Mouse (Mus musculus): ENCODE data around the gene Szt2. TPM values are rescaled to one million over a fixed set of nuclear protein-coding genes. Genes with fewer than 3 reads are reported as not detected.

The Szt2 gene
- polyA plus RNA-seq, 1 experiment from 2014 or later, result 5.8 TPM

DNA sequence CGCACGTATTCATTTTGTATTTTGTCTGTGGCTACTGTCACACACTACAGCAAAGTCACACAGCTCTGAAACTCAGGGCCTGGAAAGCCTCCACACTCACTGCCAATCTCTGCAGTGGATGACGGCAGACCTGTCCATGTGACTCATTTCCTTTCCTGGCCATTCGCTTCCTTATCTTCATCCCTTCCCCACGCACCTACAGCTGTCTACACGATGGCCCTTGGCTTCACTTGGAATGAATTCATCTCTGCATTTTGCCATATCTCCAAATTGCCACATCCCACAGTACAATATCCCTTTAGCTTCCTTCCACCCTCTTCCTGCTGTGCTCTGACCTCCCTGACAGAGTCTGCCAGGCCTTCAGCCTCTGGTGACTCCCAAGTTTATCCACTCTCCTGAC, 14.6 kb downstream of the Szt2 start:
- Histone ChIP-seq H3K4me3 (ENCODE audit: low read length) (no peak overlapping the region), H3K36me3 (ENCODE audit: control insufficient read depth, insufficient read depth, low read length) (peaks cover 50% of the 10 kb centered on the region), H3K4me1 (replicated peaks; ENCODE audit: control insufficient read depth, insufficient read depth, low read length) (0 out of 2 replicates have a peak, but pooled peaks cover 2% of the 10 kb centered on the region), H3K27ac (ENCODE audit: low read length) (no peak overlapping the region), H3K4me2 (ENCODE audit: low read depth, low read length) (no peak overlapping the region), H3K27me3 (ENCODE audit: control insufficient read depth, insufficient read depth, low read depth, low read length) (no peaks in the 10 kb centered on the region), H3K9ac (ENCODE audit: low read length) (no peak overlapping the region), H3K9me3 (ENCODE audit: control insufficient read depth, low read length) (no peaks in the 10 kb centered on the region)
- 80% methylated on average over 6 of the region's 6 CpGs for WGBS
- ATAC-seq (ENCODE audit: low read depth), result no peak

DNA sequence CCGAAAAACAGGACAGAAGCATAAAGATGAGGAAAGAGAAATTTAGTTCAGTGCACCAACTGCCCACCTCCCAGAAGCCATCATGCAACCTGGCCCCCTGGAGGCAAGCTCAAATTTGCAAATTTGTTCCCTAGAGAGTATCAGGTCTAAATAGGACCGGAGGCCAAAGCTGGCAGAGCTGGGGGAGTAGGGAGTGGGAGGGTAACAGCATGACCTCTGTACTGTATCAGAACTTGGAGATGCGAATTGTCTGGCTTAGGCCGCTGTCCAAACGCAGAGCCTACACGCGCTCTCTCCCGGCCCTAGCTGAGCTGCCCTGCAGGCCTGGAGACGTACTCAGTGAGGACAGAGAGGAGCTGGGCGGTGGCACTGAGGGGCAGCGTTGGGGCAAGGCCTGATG, 18.9 kb downstream of the Szt2 start:
- WGBS, result 92% methylated on average over 11 of the region's 11 CpGs
- Histone ChIP-seq H3K36me3 (ENCODE audit: control insufficient read depth, insufficient read depth, low read length) (peaks cover 59% of the 10 kb centered on the region), H3K9ac (ENCODE audit: low read length) (no peak overlapping the region), H3K27me3 (ENCODE audit: control insufficient read depth, insufficient read depth, low read depth, low read length) (no peaks in the 10 kb centered on the region), H3K4me2 (ENCODE audit: low read depth, low read length) (no peak overlapping the region), H3K4me3 (ENCODE audit: low read length) (no peak overlapping the region), H3K27ac (ENCODE audit: low read length) (no peak overlapping the region), H3K4me1 (replicated peaks; ENCODE audit: control insufficient read depth, insufficient read depth, low read length) (0 out of 2 replicates have a peak, but pooled peaks cover 2% of the 10 kb centered on the region), H3K9me3 (ENCODE audit: control insufficient read depth, low read length) (no peaks in the 10 kb centered on the region)
- no peak for ATAC-seq (ENCODE audit: low read depth)

DNA sequence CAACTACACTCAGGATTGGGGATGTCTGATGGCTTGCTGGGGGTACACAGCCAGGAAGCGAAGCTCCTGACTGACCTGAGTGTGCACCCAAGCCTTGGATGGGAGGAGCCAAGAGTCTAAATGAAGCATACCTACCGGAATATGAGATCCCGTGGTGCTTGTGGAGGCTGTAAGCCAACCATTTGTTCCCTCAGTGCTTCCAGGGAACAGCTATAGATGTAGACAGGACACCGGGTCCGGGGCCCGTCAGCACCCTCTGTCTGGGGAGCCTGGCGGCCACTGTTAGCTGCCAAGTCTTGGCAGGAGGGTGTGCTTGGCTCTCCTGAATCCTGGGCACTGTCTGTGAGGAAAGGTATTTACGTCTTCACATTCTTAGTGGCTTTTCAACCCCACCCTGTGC, 21.8 kb downstream of the Szt2 start:
- no peaks in the 10 kb centered on the region for H3K9me3 ChIP-seq (ENCODE audit: control insufficient read depth, low read length)
- no peak overlapping the region for H3K4me3 ChIP-seq (ENCODE audit: low read length)
- H3K4me2 ChIP-seq (ENCODE audit: low read depth, low read length), result no peak overlapping the region
- H3K27ac ChIP-seq (ENCODE audit: low read length), result no peak overlapping the region
- ATAC-seq (ENCODE audit: low read depth), result no peak
- H3K36me3 ChIP-seq (ENCODE audit: control insufficient read depth, insufficient read depth, low read length), result peaks cover 62% of the 10 kb centered on the region
- H3K9ac ChIP-seq (ENCODE audit: low read length), result no peak overlapping the region
- H3K27me3 ChIP-seq (ENCODE audit: control insufficient read depth, insufficient read depth, low read depth, low read length), result no peaks in the 10 kb centered on the region
- WGBS, result 87% methylated on average over 8 of the region's 8 CpGs
- H3K4me1 ChIP-seq (replicated peaks; ENCODE audit: control insufficient read depth, insufficient read depth, low read length), result no peaks in the 10 kb centered on the region

GRCm38 (mm10) chr4:118383271-118383670, 25.8 kb downstream of the Szt2 start:
- H3K9ac ChIP-seq (ENCODE audit: low read length), result no peak overlapping the region
- H3K4me1 ChIP-seq (replicated peaks; ENCODE audit: control insufficient read depth, insufficient read depth, low read length), result no peaks in the 10 kb centered on the region
- no peak for ATAC-seq (ENCODE audit: low read depth)
- no peaks in the 10 kb centered on the region for H3K9me3 ChIP-seq (ENCODE audit: control insufficient read depth, low read length)
- H3K4me3 ChIP-seq (ENCODE audit: low read length), result no peak overlapping the region
- H3K27ac ChIP-seq (ENCODE audit: low read length), result no peak overlapping the region
- 89% methylated on average over 7 of the region's 7 CpGs for WGBS
- peaks cover 46% of the 10 kb centered on the region for H3K36me3 ChIP-seq (ENCODE audit: control insufficient read depth, insufficient read depth, low read length)
- no peaks in the 10 kb centered on the region for H3K27me3 ChIP-seq (ENCODE audit: control insufficient read depth, insufficient read depth, low read depth, low read length)
- H3K4me2 ChIP-seq (ENCODE audit: low read depth, low read length), result no peak overlapping the region

DNA sequence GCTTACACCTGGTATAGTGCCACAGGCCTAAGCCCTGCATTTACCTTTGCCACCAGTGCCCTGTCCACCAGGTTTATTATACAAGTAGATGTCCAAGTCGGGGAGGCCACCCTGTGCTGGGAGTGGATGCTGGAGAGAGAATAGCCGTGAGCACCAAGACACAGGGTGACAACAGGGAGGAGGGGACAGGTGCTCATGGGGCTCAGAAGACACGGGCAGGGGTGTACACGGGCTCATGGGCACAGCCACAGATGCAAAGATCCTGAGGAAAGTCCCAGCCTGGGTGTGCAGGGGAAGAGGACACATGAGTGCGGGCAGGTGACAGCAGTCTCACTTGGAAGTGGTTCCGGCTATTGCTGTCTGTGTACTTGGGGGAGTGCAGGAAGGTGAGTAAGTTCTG, 33.1 kb downstream of the Szt2 start:
- Histone ChIP-seq H3K9ac (ENCODE audit: low read length) (no peak overlapping the region), H3K27me3 (ENCODE audit: control insufficient read depth, insufficient read depth, low read depth, low read length) (no peaks in the 10 kb centered on the region), H3K27ac (ENCODE audit: low read length) (no peak overlapping the region), H3K4me2 (ENCODE audit: low read depth, low read length) (no peak overlapping the region), H3K4me3 (ENCODE audit: low read length) (no peak overlapping the region), H3K9me3 (ENCODE audit: control insufficient read depth, low read length) (no peaks in the 10 kb centered on the region), H3K36me3 (ENCODE audit: control insufficient read depth, insufficient read depth, low read length) (peaks cover 63% of the 10 kb centered on the region), H3K4me1 (replicated peaks; ENCODE audit: control insufficient read depth, insufficient read depth, low read length) (no peaks in the 10 kb centered on the region)
- no peak for ATAC-seq (ENCODE audit: low read depth)
- WGBS, result 90% methylated on average over 6 of the region's 6 CpGs

GRCm38 (mm10) chr4:118371822-118372221, 37.3 kb downstream of the Szt2 start:
- H3K9me3 ChIP-seq (ENCODE audit: control insufficient read depth, low read length), result no peaks in the 10 kb centered on the region
- no peak for ATAC-seq (ENCODE audit: low read depth)
- no peaks in the 10 kb centered on the region for H3K27me3 ChIP-seq (ENCODE audit: control insufficient read depth, insufficient read depth, low read depth, low read length)
- H3K36me3 ChIP-seq (ENCODE audit: control insufficient read depth, insufficient read depth, low read length), result peaks cover 53% of the 10 kb centered on the region
- H3K9ac ChIP-seq (ENCODE audit: low read length), result no peak overlapping the region
- no peak overlapping the region for H3K4me2 ChIP-seq (ENCODE audit: low read depth, low read length)
- WGBS, result 89% methylated on average over 13 of the region's 13 CpGs
- H3K27ac ChIP-seq (ENCODE audit: low read length), result no peak overlapping the region
- H3K4me3 ChIP-seq (ENCODE audit: low read length), result no peak overlapping the region
- H3K4me1 ChIP-seq (replicated peaks; ENCODE audit: control insufficient read depth, insufficient read depth, low read length), result no peaks in the 10 kb centered on the region

GRCm38 (mm10) chr4:118368616-118369015, 40.5 kb downstream of the Szt2 start:
- 68% methylated on average over 3 of the region's 3 CpGs for WGBS
- Histone ChIP-seq H3K9ac (ENCODE audit: low read length) (no peak overlapping the region), H3K4me1 (replicated peaks; ENCODE audit: control insufficient read depth, insufficient read depth, low read length) (no peaks in the 10 kb centered on the region), H3K36me3 (ENCODE audit: control insufficient read depth, insufficient read depth, low read length) (peaks cover 45% of the 10 kb centered on the region), H3K4me2 (ENCODE audit: low read depth, low read length) (no peak overlapping the region), H3K27me3 (ENCODE audit: control insufficient read depth, insufficient read depth, low read depth, low read length) (no peaks in the 10 kb centered on the region), H3K9me3 (ENCODE audit: control insufficient read depth, low read length) (no peaks in the 10 kb centered on the region), H3K27ac (ENCODE audit: low read length) (no peak overlapping the region), H3K4me3 (ENCODE audit: low read length) (no peak overlapping the region)
- no peak for ATAC-seq (ENCODE audit: low read depth)

DNA sequence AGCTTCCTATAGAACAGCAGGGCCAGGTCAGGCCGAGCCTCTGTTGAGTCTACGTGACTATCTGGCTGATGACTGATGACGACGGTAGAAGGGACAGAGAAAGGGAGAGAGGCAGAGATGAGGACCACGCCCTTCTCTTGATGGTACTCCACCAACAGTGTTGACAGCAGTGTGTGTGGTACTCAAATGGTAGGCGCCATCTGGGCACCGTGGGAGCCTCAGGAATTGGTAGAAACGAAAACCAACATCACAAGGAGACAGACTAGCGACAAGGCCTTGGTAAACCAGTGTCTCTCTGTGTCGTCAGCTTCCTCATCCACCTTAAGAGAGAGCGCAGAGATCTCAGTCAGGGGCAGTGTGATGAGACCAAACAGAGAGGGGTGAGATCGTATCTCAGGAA, 41.5 kb downstream of the Szt2 start:
- peaks cover 41% of the 10 kb centered on the region for H3K36me3 ChIP-seq (ENCODE audit: control insufficient read depth, insufficient read depth, low read length)
- H3K9me3 ChIP-seq (ENCODE audit: control insufficient read depth, low read length), result no peaks in the 10 kb centered on the region
- H3K9ac ChIP-seq (ENCODE audit: low read length), result no peak overlapping the region
- H3K4me3 ChIP-seq (ENCODE audit: low read length), result no peak overlapping the region
- H3K4me1 ChIP-seq (replicated peaks; ENCODE audit: control insufficient read depth, insufficient read depth, low read length), result no peaks in the 10 kb centered on the region
- no peak overlapping the region for H3K4me2 ChIP-seq (ENCODE audit: low read depth, low read length)
- H3K27me3 ChIP-seq (ENCODE audit: control insufficient read depth, insufficient read depth, low read depth, low read length), result no peaks in the 10 kb centered on the region
- WGBS, result 81% methylated on average over 12 of the region's 12 CpGs
- no peak overlapping the region for H3K27ac ChIP-seq (ENCODE audit: low read length)
- ATAC-seq (ENCODE audit: low read depth), result no peak

GRCm38 (mm10) chr4:118365991-118366390, 43.1 kb downstream of the Szt2 start:
- H3K4me1 ChIP-seq (replicated peaks; ENCODE audit: control insufficient read depth, insufficient read depth, low read length), result no peaks in the 10 kb centered on the region
- no peaks in the 10 kb centered on the region for H3K9me3 ChIP-seq (ENCODE audit: control insufficient read depth, low read length)
- peaks cover 30% of the 10 kb centered on the region for H3K36me3 ChIP-seq (ENCODE audit: control insufficient read depth, insufficient read depth, low read length)
- WGBS, result 81% methylated on average over 14 of the region's 14 CpGs
- no peak overlapping the region for H3K4me3 ChIP-seq (ENCODE audit: low read length)
- H3K27ac ChIP-seq (ENCODE audit: low read length), result no peak overlapping the region
- no peaks in the 10 kb centered on the region for H3K27me3 ChIP-seq (ENCODE audit: control insufficient read depth, insufficient read depth, low read depth, low read length)
- no peak for ATAC-seq (ENCODE audit: low read depth)
- no peak overlapping the region for H3K9ac ChIP-seq (ENCODE audit: low read length)
- no peak overlapping the region for H3K4me2 ChIP-seq (ENCODE audit: low read depth, low read length)

DNA sequence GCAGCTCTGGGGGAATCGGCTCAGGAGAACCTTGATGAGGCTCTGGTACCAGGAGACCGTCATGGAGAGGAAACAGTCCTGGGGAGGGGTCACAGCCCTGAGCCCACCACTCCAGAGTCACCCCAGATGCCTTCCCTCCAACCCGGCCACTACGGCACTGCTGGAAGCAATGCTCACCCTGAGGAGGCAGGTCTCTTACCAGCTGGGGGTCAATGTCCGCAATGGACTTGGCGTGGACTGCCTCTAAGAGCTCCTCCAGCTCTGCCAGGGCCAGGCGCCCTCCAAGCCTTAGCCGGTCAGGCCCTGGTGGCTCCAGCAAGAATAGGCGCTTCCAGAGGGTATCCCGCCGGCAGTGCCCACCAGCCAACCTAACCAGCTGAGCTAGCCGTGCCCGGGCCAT, 44.4 kb downstream of the Szt2 start:
- H3K27ac ChIP-seq (ENCODE audit: low read length), result no peak overlapping the region
- WGBS, result 91% methylated on average over 12 of the region's 13 CpGs
- no peaks in the 10 kb centered on the region for H3K9me3 ChIP-seq (ENCODE audit: control insufficient read depth, low read length)
- H3K4me2 ChIP-seq (ENCODE audit: low read depth, low read length), result no peak overlapping the region
- no peak for ATAC-seq (ENCODE audit: low read depth)
- no peaks in the 10 kb centered on the region for H3K27me3 ChIP-seq (ENCODE audit: control insufficient read depth, insufficient read depth, low read depth, low read length)
- H3K9ac ChIP-seq (ENCODE audit: low read length), result no peak overlapping the region
- H3K4me3 ChIP-seq (ENCODE audit: low read length), result no peak overlapping the region
- H3K36me3 ChIP-seq (ENCODE audit: control insufficient read depth, insufficient read depth, low read length), result peaks cover 30% of the 10 kb centered on the region
- peaks cover 6% of the 10 kb centered on the region; the same call in 1 of the 2 replicates for H3K4me1 ChIP-seq (replicated peaks; ENCODE audit: control insufficient read depth, insufficient read depth, low read length)
